Mouse (Mus musculus) megakaryocyte, embryonic 14.5 days (primary cell): ENCODE data around the gene Tmem177. TPM values are rescaled to one million over a fixed set of nuclear protein-coding genes. Genes with fewer than 3 reads are reported as not detected.
A peak's percentile ranks its signal among the peaks of the same experiment; 100 is the strongest.

Source experiments
- H3K27me3 ChIP-seq: replicated peaks from 2 replicates; pipeline ENCODE3; 2012; ENCODE audit warnings: inconsistent platforms
- H3K36me3 ChIP-seq: replicated peaks from 2 replicates; pipeline ENCODE3; 2012; ENCODE audit warnings: low read length, inconsistent platforms, mixed read lengths
- H3K4me1 ChIP-seq: 2 replicates; pipeline ENCODE4 v1.6.1; 2012; ENCODE audit warnings: inconsistent platforms
- H3K4me3 ChIP-seq: replicated peaks from 2 replicates; pipeline ENCODE3; 2012; ENCODE audit warnings: moderate library complexity, mild to moderate bottlenecking, inconsistent platforms
- H3K9me3 ChIP-seq: 2 replicates; pipeline ENCODE4 v1.6.1; 2012; ENCODE audit warnings: inconsistent platforms
- FLI1 ChIP-seq: IDR thresholded peaks from 2 replicates; pipeline ENCODE4 v1.6.1; 2012; ENCODE audit warnings: low read length, inconsistent platforms, mixed read lengths
- GATA1 ChIP-seq: IDR thresholded peaks from 3 replicates; pipeline ENCODE4 v1.6.1; 2012; ENCODE audit warnings: mixed read lengths, low read length, inconsistent platforms, borderline replicate concordance
- polyA plus RNA-seq: library from polyadenylated mRNA; stranded (reverse); fragments of >175 nt; gene quantifications from 2 replicates; pipeline ENCODE4 v1.2.3, GENCODE M21; 2012; ENCODE audit warnings: low replicate concordance; ENCODE audit not compliant: insufficient read depth

Gene Tmem177
- polyA plus RNA-seq, result 0.02 TPM in 1 of 2 replicates, not detected in the other

- H3K4me1 ChIP-seq, result peaks cover 47% of the 10 kb centered on the region
- peaks cover 31% of the 10 kb centered on the region for H3K36me3 ChIP-seq
- TF ChIP-seq GATA1 (no peak), FLI1 (no peak)
- H3K27me3 ChIP-seq, result no peaks in the 10 kb centered on the region
- H3K4me3 ChIP-seq, result peak within 1 kb of the TSS; percentile 92
- H3K9me3 ChIP-seq, result no peaks in the 10 kb centered on the region
Measured at GRCm38 (mm10) chr1:119912953-119913814, at the start of gene Tmem177. Tmem177 (minus strand) TSS chr1:119913208.

- no peaks in the 10 kb centered on the region for H3K36me3 ChIP-seq
- H3K27me3 ChIP-seq, result peaks cover 11% of the 10 kb centered on the region
- TF ChIP-seq FLI1, result no peak
- peaks cover 3% of the 10 kb centered on the region; the same call in 1 of the 2 replicates for H3K4me1 ChIP-seq
- no peak overlapping the region for H3K4me3 ChIP-seq
- no peaks in the 10 kb centered on the region for H3K9me3 ChIP-seq
Measured at GRCm38 (mm10) chr1:119959920-119960319, 46.9 kb upstream of the Tmem177 start.

- H3K9me3 ChIP-seq, result no peaks in the 10 kb centered on the region
Measured at GRCm38 (mm10) chr1:119959464-119959863, 46.5 kb upstream of the Tmem177 start.

GRCm38 (mm10) chr1:119957716-119958222, 44.8 kb upstream of the Tmem177 start:
- no peaks in the 10 kb centered on the region for H3K9me3 ChIP-seq
- H3K4me3 ChIP-seq, result no peak overlapping the region
- peaks cover 3% of the 10 kb centered on the region; the same call in 1 of the 2 replicates for H3K4me1 ChIP-seq
- TF ChIP-seq GATA1 (no peak), FLI1 (no peak)
- H3K27me3 ChIP-seq, result peaks cover 8% of the 10 kb centered on the region
- no peaks in the 10 kb centered on the region for H3K36me3 ChIP-seq

More at GRCm38 (mm10) chr1:119959464-119959863, 46.5 kb upstream of the Tmem177 start:
- TF ChIP-seq FLI1 (no peak), GATA1 (no peak)
- Histone ChIP-seq H3K4me3 (peak overlapping the region; percentile 70), H3K27me3 (peaks cover 11% of the 10 kb centered on the region), H3K4me1 (peaks cover 3% of the 10 kb centered on the region; the same call in 1 of the 2 replicates), H3K36me3 (no peaks in the 10 kb centered on the region)

GRCm38 (mm10) chr1:119954680-119955079, 41.7 kb upstream of the Tmem177 start:
- TF ChIP-seq FLI1 (no peak), GATA1 (no peak)
- Histone ChIP-seq H3K36me3 (no peaks in the 10 kb centered on the region), H3K9me3 (no peaks in the 10 kb centered on the region), H3K4me3 (no peak overlapping the region), H3K27me3 (peaks cover 8% of the 10 kb centered on the region), H3K4me1 (peaks cover 3% of the 10 kb centered on the region; the same call in 1 of the 2 replicates)

DNA sequence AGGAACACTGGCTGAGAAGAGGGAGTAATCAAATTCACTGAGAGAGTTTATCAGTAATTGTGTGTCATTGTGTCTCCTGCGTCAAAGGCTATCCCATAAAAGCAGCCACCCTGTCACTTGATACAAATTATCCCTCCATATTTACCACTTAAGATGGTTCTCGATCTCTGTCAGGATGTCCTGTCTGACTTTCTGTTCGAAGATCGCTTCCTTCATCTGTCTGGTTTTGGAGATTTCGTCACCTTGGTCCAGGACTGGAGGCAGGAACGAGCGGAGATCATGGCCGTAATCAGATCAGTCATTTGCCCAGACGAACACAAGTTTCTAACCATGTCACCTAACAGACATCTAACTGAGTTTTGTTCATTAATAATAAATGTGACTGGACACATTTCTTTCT, 40.4 kb upstream of the Tmem177 start:
- Histone ChIP-seq H3K27me3 (peaks cover 5% of the 10 kb centered on the region), H3K9me3 (0 out of 2 replicates have a peak, but pooled peaks cover 3% of the 10 kb centered on the region), H3K4me3 (no peak overlapping the region), H3K36me3 (no peaks in the 10 kb centered on the region), H3K4me1 (no peaks in the 10 kb centered on the region)
- TF ChIP-seq GATA1 (no peak), FLI1 (no peak)

DNA sequence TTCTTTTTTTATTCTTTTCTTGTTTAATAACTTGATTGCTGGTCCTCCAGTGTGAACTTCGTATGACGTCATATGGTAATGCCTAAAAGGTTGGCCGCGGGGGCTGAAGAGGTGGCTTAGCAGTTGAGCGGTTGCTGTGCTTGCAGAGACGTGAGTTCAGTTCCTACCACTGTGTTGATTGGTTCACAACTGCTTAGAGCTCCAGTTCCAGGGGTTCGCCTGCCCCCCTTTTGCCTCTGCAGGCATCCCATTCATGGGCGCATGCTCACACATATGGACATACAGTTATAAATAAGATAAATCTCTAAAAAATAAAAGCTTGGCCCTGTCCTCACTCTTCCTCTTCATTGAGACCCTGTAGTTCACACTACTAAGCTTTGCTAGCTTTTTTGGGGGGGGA, 37.1 kb upstream of the Tmem177 start:
- peaks cover 7% of the 10 kb centered on the region; the same call in 1 of the 2 replicates for H3K9me3 ChIP-seq
- no peak for TF ChIP-seq GATA1
- no peak for TF ChIP-seq FLI1

DNA sequence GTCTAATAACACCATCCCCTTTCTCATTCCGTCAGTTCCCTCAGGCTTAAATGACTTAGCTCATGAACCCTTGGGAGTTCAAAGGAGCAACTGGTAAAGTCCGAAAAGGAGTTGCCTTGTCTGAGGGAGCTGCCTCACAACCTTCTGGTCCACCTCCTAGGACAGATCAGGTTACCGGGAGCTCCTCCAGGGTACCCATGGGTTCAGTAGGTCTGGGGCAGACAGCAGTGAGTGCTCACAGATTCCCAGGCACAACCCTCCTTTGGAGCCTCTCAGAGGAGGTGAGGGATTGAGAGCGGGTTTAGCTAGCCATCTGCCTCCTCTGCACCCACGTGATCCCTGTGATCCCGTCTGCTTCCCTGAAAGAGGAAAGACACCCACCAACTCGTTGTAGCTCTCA, 23.9 kb upstream of the Tmem177 start:
- peaks cover 12% of the 10 kb centered on the region for H3K27me3 ChIP-seq
- peaks cover 9% of the 10 kb centered on the region; the same call in 1 of the 2 replicates for H3K9me3 ChIP-seq
- H3K4me1 ChIP-seq, result no peaks in the 10 kb centered on the region
- TF ChIP-seq FLI1 (no peak), GATA1 (no peak)
- H3K4me3 ChIP-seq, result no peak overlapping the region
- H3K36me3 ChIP-seq, result no peaks in the 10 kb centered on the region

More for the DNA sequence above, 37.1 kb upstream of the Tmem177 start:
- Histone ChIP-seq H3K36me3 (no peaks in the 10 kb centered on the region), H3K4me1 (no peaks in the 10 kb centered on the region), H3K4me3 (no peak overlapping the region), H3K27me3 (no peaks in the 10 kb centered on the region)

- H3K27me3 ChIP-seq, result peaks cover 8% of the 10 kb centered on the region
- TF ChIP-seq GATA1, result no peak
- TF ChIP-seq FLI1, result no peak
- H3K4me3 ChIP-seq, result no peak overlapping the region
- peaks cover 14% of the 10 kb centered on the region for H3K9me3 ChIP-seq
- H3K4me1 ChIP-seq, result no peaks in the 10 kb centered on the region
- no peaks in the 10 kb centered on the region for H3K36me3 ChIP-seq
Measured at GRCm38 (mm10) chr1:119931421-119932150, 18.6 kb upstream of the Tmem177 start.
